Mouse (Mus musculus) mesoderm, embryonic 11.5 days (tissue): ENCODE results near the gene Serpinf2.
A peak's percentile ranks its signal among the peaks of the same experiment; 100 is the strongest.

Experiments
- DNase-seq: peaks from one replicate; pipeline ENCODE4 v3.0.0-alpha.2; 2012; ENCODE audit warnings: low read depth, low spot score

The Serpinf2 gene

GRCm38 (mm10) chr11:75429019-75429705 lies 10.2 kb downstream of the Serpinf2 start:
- no peak for DNase-seq

- no peak for DNase-seq
These were observed 14.9 kb downstream of the Serpinf2 start for GRCm38 (mm10) chr11:75424459-75424858.

DNA sequence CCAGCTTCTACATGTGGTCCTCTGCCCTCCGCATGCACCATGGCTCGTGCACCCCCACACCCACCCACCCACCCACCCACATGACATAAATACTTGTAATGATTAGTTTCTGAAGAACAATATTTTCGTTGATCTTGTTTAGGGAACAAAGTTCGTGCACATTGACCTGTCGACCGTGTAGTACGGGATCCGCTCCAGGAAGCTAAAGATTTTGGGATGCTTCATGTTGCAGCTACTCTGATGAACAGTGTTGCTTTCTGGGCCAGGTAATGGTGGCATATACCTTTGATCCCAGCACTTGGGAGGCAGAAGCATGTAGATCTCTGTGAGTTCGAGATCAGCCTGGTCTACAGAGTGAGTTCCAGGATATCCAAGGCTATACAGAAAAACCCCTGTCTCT lies 15.4 kb downstream of the Serpinf2 start:
- no peak for DNase-seq

DNA sequence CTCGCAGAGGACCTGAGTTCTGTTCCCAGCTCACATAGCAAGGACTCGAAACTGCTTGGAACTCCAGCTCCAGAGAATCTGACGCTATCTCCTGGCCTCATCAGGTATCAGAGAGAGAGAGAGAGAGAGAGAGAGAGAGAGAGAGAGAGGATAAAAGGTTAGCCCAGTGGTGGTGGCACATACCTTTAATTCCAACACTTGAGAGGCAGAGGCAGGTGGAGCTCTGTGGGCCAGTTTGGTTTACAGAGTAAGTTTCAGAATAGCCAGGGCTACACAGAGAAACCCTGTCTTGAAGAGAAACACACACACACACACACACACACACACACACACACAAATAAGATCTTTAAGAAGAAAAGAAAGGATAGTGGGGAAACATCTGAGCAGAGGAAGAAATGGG lies 16.3 kb downstream of the Serpinf2 start:
- no peak for DNase-seq

DNA sequence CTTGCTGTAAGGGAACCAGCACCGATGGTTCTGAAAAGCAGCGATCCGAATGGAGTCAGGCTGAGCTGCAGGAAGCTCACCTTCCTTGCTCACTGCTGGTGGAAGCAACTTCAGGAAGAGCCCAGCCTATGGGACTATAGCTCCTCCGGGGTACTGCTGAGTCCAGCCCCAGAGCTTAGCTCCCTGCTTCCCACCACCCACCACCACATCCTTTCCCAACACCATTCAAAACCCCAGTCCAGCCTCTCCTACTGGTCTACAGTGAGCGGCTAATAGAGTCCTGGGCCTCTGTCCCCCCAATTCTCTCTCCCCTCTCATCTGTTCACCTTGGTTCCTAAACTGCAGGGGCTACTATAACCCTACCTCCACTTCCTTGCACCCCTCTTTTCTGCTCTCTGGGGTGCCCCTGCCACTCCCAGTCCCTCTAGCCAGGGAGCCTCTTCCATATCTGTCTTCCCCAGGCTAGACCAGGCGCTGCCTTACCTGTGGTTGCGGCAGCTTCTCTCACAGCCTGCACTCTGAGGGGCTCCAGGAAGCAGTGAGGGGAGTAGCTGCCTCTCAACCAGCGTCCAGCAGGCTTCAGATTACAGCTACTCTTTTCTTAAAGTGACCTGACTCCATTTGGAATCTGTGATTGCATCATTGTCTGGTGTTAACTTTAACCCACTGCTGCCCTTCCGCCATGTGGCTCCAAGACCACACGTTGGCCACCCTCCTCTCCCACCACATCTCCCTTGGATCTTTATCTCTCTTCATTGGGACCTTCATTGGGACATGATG lies 17.2 kb downstream of the Serpinf2 start, which contains the start of gene Serpinf1:
Gene Serpinf1 (minus strand): TSS at position 689 of the 780 bp plus-strand sequence.
- DNase-seq = peak; percentile 45

- DNase-seq = peak; percentile 50
These were observed 17.9 kb downstream of the Serpinf2 start for GRCm38 (mm10) chr11:75421375-75422012.

GRCm38 (mm10) chr11:75420810-75421374 lies 18.5 kb downstream of the Serpinf2 start:
- no peak for DNase-seq

DNA sequence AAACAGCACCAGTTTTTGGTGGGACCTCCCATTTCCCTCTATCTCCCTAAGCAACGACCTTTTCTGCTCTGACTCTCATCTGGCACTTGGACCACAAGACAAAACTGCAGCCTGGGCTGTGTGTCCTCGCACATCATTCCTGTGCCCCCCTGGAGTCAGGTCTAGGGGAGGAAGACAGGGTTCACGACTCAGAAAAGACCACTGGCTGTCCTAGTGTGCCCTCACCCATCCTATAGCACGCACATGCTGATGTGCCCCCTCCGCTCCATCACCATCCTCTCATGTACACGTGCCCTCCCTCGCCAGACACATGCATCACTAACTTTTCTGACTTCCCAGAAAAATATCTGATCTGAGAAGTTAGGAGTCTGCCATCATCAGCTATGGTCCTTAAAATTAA lies 19.4 kb downstream of the Serpinf2 start:
- DNase-seq = no peak

- DNase-seq = no peak
These were observed 23.4 kb downstream of the Serpinf2 start for GRCm38 (mm10) chr11:75415994-75416393.

GRCm38 (mm10) chr11:75415096-75415495 lies 24.3 kb downstream of the Serpinf2 start:
- no peak for DNase-seq

DNA sequence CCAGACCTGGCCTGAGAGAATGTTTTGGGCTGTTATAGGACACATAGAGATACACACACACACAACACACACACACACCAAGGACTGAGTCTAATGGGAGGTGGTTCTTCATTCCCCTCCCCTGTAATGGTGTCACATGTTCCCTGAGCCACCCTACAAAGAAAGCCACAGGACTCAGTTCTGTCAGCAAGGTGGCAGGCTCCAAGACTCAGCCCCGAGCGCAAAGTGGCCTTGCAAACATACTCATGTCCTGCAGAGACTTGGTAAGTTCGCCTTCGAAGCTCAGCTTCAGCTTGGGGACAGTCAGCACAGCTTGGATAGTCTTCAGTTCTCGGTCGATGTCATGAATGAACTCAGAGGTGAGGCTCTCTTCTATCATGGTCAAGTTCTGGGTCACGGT lies 28.8 kb downstream of the Serpinf2 start:
- DNase-seq = no peak

GRCm38 (mm10) chr11:75409679-75410575 lies 29.5 kb downstream of the Serpinf2 start:
- no peak for DNase-seq

DNA sequence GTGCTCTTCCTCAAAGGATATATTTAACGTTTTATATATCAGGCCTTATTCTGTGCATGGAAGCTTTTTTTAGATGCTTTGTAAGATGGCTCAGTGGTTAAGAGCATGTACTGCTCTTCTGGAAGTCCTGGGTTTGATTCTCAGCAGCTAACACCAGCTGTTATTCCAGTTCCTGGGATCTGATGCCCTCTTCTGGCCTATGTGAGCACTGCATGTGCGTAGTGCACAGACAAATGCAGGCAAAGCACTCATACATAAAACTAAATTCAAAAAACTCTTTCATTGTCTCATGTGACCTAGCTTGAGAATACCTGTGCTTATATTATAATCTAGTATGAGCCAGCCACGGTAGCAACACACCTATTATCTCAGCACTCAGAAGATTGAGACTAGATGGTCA lies 32.5 kb downstream of the Serpinf2 start:
- DNase-seq = peak; percentile 62

DNA sequence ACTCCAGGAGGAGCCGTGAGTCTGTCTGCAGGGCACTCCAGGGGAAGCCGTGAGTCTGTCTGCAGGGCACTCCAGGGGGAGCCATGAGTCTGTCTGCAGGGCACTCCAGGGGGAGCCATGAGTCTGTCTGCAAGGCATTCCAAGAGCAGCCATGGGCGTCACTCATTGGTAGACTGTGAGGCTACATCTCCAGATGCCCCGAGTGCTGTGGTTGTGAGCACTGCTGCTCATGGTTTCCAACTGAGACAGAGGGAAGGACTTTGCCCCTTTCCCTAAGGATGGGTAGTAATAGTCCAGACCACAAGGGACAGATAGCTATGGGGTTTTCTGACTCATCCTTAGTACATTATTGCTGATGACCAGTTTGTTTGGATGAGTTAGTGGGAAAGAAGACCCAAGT lies 33.3 kb downstream of the Serpinf2 start:
- no peak for DNase-seq

GRCm38 (mm10) chr11:75404801-75405200 lies 34.6 kb downstream of the Serpinf2 start:
- DNase-seq = no peak

DNA sequence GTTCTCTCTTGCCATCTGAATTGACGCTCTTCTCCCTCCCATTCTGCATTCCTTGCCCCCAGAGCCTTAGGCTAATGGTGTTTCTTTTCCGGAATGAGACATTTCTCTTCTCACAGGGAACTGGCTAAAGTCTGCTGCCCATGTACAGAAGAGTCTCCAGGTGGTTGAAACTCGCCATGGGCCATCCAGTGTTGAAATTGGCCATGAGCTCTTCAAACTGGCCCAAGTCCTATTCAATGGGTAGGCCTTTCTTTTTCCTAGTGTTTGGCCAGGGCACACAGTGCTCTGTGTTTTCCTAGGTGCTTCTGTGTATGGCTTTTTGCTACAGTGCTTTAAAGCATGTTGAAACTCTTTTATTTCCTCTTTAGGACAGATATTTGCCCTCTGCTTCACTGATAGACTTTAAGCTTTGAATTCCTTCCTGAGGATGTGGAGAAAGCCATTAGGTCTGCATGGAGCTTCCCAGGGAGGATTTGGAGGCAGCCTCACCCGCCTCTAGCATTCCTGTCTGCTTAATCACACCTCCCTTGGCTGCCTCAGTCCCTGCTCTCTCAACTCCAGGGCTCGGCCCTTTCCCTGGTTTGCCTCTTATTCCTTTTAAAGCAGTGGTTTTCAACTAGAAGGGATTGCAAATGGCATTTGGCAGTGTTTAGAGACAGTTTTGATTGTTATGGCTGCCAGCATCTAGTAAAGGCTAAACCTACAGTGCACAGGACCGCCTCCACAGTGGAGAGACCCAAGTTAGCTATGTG lies 35.9 kb downstream of the Serpinf2 start:
- DNase-seq = no peak

GRCm38 (mm10) chr11:75402271-75402690 lies 37.1 kb downstream of the Serpinf2 start:
- DNase-seq = peak; percentile 63

DNA sequence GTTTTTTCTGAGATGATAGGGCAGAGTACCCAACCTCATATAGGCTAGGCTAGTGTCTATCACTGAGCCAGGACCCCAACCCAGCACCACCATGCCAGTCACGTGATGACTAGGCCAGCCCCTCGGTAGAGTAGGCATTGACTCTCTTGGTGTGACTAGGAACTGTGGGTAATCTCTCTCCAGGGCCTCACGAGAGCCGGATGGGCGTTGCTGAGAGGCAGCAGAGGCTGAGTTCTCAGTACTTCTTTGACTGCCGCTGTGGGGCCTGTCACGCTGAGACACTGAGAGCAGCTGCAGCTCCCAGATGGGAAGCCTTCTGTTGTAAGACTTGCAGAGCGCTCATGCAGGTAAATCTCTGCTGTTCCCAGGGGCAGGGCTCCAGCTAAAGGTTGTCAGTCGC lies 39.3 kb downstream of the Serpinf2 start:
- DNase-seq = no peak

GRCm38 (mm10) chr11:75399411-75399841 lies 40.0 kb downstream of the Serpinf2 start:
- DNase-seq = no peak

GRCm38 (mm10) chr11:75397452-75397851 lies 41.9 kb downstream of the Serpinf2 start:
- no peak for DNase-seq
